Mouse (Mus musculus) liver, adult 10 weeks (tissue): ENCODE measurements around the gene Shtn1. TPM values are rescaled to one million over a fixed set of nuclear protein-coding genes. Genes with fewer than 3 reads are reported as not detected.

Source experiments
- polyA plus RNA-seq: library from polyadenylated mRNA; stranded (reverse); fragments of 350-450 nt; fragmentation: Illumina TruSeq; extraction: RNeasy Lipid Tissue Mini Kit (QIAGEN cat#74804); gene quantifications from one replicate; pipeline ENCODE4 v1.2.3, GENCODE M21; 2014; ENCODE audit warnings: low read depth, low replicate concordance

The Shtn1 gene
- polyA plus RNA-seq, result 30.6 TPM

DNA sequence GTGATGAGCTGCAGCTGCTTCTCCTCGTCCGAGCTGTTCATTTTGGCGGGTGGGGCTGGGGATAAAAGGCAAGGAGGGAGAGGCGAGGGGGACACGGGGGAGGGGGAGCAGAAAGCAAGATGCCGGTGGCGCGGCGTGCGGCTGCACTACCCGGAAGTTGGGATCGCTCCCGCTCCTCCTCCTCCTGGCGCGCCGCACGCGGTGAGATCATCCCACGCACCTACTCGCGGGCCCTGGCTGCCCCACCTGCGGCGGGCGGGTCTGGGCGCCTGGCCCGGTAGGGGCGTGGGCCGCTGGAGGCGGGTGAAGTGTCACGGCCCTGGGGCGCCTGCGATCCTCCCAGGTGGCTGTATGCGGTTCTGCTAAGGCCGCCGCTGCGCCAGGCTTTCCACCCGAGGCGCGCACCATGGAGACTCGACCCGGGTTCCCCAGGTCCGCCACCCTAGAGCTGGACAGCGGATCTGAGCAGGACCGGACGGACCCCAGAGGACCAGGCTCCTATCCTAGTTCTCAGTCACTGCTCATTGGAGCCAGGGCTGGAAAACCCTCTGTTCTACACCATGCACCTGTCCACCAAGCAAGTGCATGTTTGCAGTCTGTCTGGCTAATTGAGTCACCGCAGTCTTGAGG, at the start of gene Shtn1:
Gene Shtn1, minus strand, starts transcription at position 629 of the 630 bp plus-strand sequence.

DNA sequence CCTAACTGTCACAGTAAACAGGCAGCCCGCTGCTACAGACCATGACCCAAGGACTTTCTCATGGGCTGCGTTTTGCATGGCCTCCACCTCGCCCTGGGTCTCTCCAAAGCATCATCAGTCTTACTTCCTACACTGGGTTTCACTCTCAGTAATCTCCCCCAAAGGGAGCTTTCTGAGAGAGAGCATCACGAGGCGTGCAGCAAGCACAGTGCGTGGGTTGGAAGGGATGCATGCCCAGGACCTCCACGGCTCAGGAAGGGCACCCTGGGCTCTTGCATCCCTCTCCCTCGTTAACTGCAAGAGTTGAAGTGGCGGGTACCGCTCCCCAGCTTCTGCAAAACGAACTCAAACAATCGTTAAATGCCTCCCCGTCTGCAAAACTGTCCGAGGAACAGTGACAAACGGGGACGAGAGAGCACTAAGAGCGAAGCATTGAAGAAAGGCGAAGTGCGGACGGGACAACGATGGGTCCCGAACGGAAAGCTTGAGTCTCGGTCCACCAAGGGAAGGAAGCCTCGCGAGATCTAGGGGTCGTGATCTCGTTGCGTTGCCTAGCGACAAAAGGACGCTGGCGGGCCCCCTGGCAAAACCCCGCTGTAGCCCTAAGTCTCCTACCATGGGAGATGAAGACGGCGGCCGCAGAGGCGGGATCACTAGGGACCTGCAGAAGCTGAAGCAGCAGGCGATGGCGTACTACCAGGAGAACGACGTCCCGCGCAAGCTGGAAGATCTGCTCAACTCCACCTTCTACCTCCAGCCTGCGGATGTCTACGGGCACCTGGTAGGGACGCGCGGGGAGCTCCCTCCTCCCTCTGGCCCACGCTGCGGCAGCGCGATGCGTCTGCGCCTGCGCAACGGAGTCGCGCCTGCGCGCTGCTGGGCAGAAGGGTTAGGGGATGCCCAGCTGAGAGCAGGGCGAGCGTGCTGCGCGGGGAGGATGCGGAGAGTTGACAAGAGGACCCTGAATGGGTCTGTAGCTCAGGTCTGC, 132.8 kb downstream of the Shtn1 start, which contains the start of the genes Eno4 and Hspa12a:
Gene Eno4, plus strand, starts transcription at position 585 of the 988 bp plus-strand sequence.
Gene Hspa12a, minus strand, starts transcription at position 814 of the 988 bp plus-strand sequence.

Other genes starting within 250 kb of the Shtn1 start
- gene Eno4, start 132.7 kb downstream of the Shtn1 start, polyA plus RNA-seq, result not detected
- gene Hspa12a, start 132.4 kb downstream of the Shtn1 start, polyA plus RNA-seq, result 0.95 TPM
- gene Vax1, start 94.0 kb upstream of the Shtn1 start, polyA plus RNA-seq, result not detected
- not detected for gene Kcnk18, start 143.1 kb upstream of the Shtn1 start, polyA plus RNA-seq
- gene Slc18a2, start 184.8 kb upstream of the Shtn1 start, polyA plus RNA-seq, result 0.29 TPM
- gene Rps12-ps3, start 246.2 kb upstream of the Shtn1 start, polyA plus RNA-seq, result not detected